Comparison of ENCODE assay signal across 11 mouse cellular contexts in the genomic region with DNA sequence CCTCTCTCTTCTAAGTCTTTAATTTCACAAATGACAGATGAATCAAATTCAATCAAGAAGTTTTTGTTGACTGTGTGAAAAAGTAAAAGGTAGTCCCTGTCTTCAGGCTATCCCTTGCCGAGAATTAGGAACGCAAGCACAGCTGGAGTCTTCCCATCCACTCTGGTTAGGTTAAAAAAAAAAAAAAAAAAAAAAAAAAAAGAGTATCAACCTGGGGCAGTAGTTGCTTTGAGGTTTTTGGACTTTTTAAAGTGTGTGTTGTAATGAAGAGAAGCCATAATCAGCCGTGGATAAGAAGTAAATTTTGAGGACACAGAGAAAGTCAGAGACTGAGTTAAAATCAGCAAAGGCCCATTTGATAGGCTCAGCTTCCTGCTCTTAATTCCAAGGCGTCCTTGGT. TPM values are rescaled to one million over a fixed set of nuclear protein-coding genes. Genes with fewer than 3 reads are reported as not detected.
DNase-seq lines count a peak whose midpoint lies in the region; ATAC-seq and TF ChIP-seq lines count a peak whose summit lies in the region.
"Had no signal": no experiment of that assay in that cellular context is flagged by ENCODE, and none has a peak within 500 bp of the region (broad histone marks: within the 10 kb centered on the region; RNA-seq: fewer than 3 reads in every experiment).

No protein-coding gene starts in this region.

- H3K27me3 ChIP-seq in kidney, embryonic 14.5 days (ENCODE audit: control insufficient read depth, insufficient read depth, low read length), result no peaks in the 10 kb centered on the region
- H3K27me3 ChIP-seq in CH12.LX (replicated peaks), result no peaks in the 10 kb centered on the region
- no peaks in the 10 kb centered on the region for H3K27me3 ChIP-seq in limb, embryonic 15.5 days

- WGBS in kidney, embryonic 14.5 days, result 64% methylated on average over 4 of the region's 4 CpGs
- 54% methylated on average over 4 of the region's 4 CpGs for WGBS in limb, embryonic 15.5 days

- H3K9me3 ChIP-seq in kidney, embryonic 14.5 days (ENCODE audit: control insufficient read depth, low read length), result peaks cover 11% of the 10 kb centered on the region; the same call in 1 of the 2 replicates
- H3K9me3 ChIP-seq in CH12.LX (replicated peaks; ENCODE audit: low read length), result peaks cover 8% of the 10 kb centered on the region
- no peaks in the 10 kb centered on the region for H3K9me3 ChIP-seq in limb, embryonic 15.5 days

- no peak for TF ChIP-seq POLR2A in CH12.LX (IDR thresholded peaks at IDR 0.05; ENCODE audit: low read depth, low read length)

- in situ Hi-C loops in CH12.LX (cut with MboI; ENCODE audit: low pct_ligation_motif_present, low pct_unique_long_range_greater_than_20kb, low sequenced_read_pairs), result no loop called here

- no peak overlapping the region for H3K4me2 ChIP-seq in kidney, embryonic 14.5 days (replicated peaks; ENCODE audit: low read depth, low read length)
- H3K4me2 ChIP-seq in CH12.LX (ENCODE audit: insufficient read depth, low read depth, poor library complexity, severe bottlenecking), result peak overlapping the region; percentile 76
- peak overlapping the region; percentile 69; the same call in 1 of the 2 replicates for H3K4me2 ChIP-seq in limb, embryonic 15.5 days

- dilution Hi-C loops in CH12.LX (cut with MboI; ENCODE audit: extremely low pct_ligation_motif_present, extremely low pct_unique_long_range_greater_than_20kb, low sequenced_read_pairs), result no loop called here

- no peak for TF ChIP-seq CTCF in CH12.LX (conservative IDR thresholded peaks at IDR 0.05 in 1 of 2, IDR thresholded peaks at IDR 0.05 in 1 of 2; ENCODE audit: low read depth in 2 of 2, low read length in 2 of 2)

- TF ChIP-seq RAD21 in CH12.LX (IDR thresholded peaks at IDR 0.05; ENCODE audit: low read depth, low read length), result no peak

- peaks cover 5% of the 10 kb centered on the region; the same call in 1 of the 2 replicates for H3K4me1 ChIP-seq in kidney, embryonic 14.5 days (ENCODE audit: control insufficient read depth, insufficient read depth, low read length)
- peaks cover 0 to 11% of the 10 kb centered on the region in 2 experiments; a peak in 1 of 4 replicates for H3K4me1 ChIP-seq in CH12.LX (ENCODE audit: control insufficient read depth in 1 of 2, insufficient read depth in 2 of 2)
- H3K4me1 ChIP-seq in limb, embryonic 15.5 days, result peaks cover 15% of the 10 kb centered on the region

- H3K36me3 ChIP-seq in kidney, embryonic 14.5 days (ENCODE audit: control insufficient read depth, insufficient read depth, low read length), result 0 out of 2 replicates have a peak, but pooled peaks cover 3% of the 10 kb centered on the region
- H3K36me3 ChIP-seq in CH12.LX (replicated peaks in 1 of 2; ENCODE audit: control insufficient read depth in 1 of 2, insufficient read depth in 1 of 2, low read length in 1 of 2), result peaks cover 7 to 19% of the 10 kb centered on the region in 2 experiments
- H3K36me3 ChIP-seq in limb, embryonic 15.5 days, result peaks cover 20% of the 10 kb centered on the region

- no peak for TF ChIP-seq EP300 in CH12.LX (IDR thresholded peaks at IDR 0.05; ENCODE audit: low read length)

- no peak overlapping the region for H3K9ac ChIP-seq in kidney, embryonic 14.5 days (ENCODE audit: low read depth, low read length)
- peak overlapping the region; percentile 49 for H3K9ac ChIP-seq in CH12.LX (ENCODE audit: insufficient read depth, low read depth)
- no peak overlapping the region for H3K9ac ChIP-seq in limb, embryonic 15.5 days

- H3K4me3 ChIP-seq in kidney, embryonic 14.5 days (ENCODE audit: low read length), result peak overlapping the region; percentile 98; the same call in 1 of the 2 replicates
- peak overlapping the region; percentile 62 to 85 (median 73) for H3K4me3 ChIP-seq in CH12.LX (replicated peaks in 1 of 3; ENCODE audit: low read depth in 2 of 3, low read length in 2 of 3, poor library complexity in 1 of 3)
- 0 out of 2 replicates have a peak overlapping the region, but pooled peaks have one; percentile 94 for H3K4me3 ChIP-seq in limb, embryonic 15.5 days
- H3K4me3 ChIP-seq: heart, adult 2 months had no signal

- peaks cover 9% of the 10 kb centered on the region for H3K79me2 ChIP-seq in CH12.LX (replicated peaks; ENCODE audit: control insufficient read depth, extremely low read depth, insufficient read depth, poor library complexity, severe bottlenecking)

- no peak for DNase-seq in kidney, postnatal 36 days
- DNase-seq in A20 (ENCODE audit: low read depth, low spot score), result peak; percentile 51
- no peak for DNase-seq in CH12.LX (ENCODE audit: extremely low read depth)
- no peak for DNase-seq in cerebellum, adult 18-20 months
- no peak for DNase-seq in urinary bladder, postnatal 10 days (ENCODE audit: low spot score)
- DNase-seq: heart, adult 2 months; kidney, adult 18-20 months; layer of hippocampus, postnatal 36 days; lung, postnatal 4 days had no signal

- no peak overlapping the region for H3K27ac ChIP-seq in kidney, embryonic 14.5 days (ENCODE audit: low read depth, low read length)
- no peak overlapping the region for H3K27ac ChIP-seq in CH12.LX (ENCODE audit: insufficient read depth, low read depth)
- no peak overlapping the region for H3K27ac ChIP-seq in limb, embryonic 15.5 days
- H3K27ac ChIP-seq: heart, adult 2 months had no signal

- no peak for ATAC-seq in kidney, embryonic 14.5 days (ENCODE audit: low FRiP score, low TSS enrichment)
- ATAC-seq in limb, embryonic 15.5 days (ENCODE audit: insufficient number of reproducible peaks, low FRiP score, low TSS enrichment, low read depth), result no peak

TF ChIP-seq in CH12.LX, 34 proteins besides CTCF, POLR2A, EP300 and RAD21:
- TF ChIP-seq MAFK (IDR thresholded peaks at IDR 0.05; ENCODE audit: insufficient replicate concordance, low read length) (no peak), UBTF (IDR thresholded peaks at IDR 0.05; ENCODE audit: low read depth, low read length) (no peak), SIN3A (IDR thresholded peaks at IDR 0.05; ENCODE audit: low read length) (0 out of 2 replicates have a peak, but pooled peaks have one; percentile 24), ZNF384 (IDR thresholded peaks at IDR 0.05; ENCODE audit: low read depth, low read length) (peak; percentile 90)

RNA-seq across cellular contexts. Expression of a gene that starts 20.5 kb away (rescaled TPM):
- 10.1 and 15.0 TPM in 2 replicates for polyA plus RNA-seq in kidney, embryonic 14.5 days (2014; fragmentation: Nextera tagmentation; extraction: Ambion mirVana)
- total RNA-seq in CH12.LX (2012; rRNA removed) (48.9 and 55.7 TPM in 2 replicates), CH12.LX (2014; rRNA removed) (not detected in 2 replicates)
- 259 and 363 TPM in 2 replicates for polyA plus RNA-seq in CH12.LX (2012; ENCODE audit: insufficient read length, low read depth)
- polyA plus RNA-seq in limb, embryonic 15.5 days (2015; fragmentation: Nextera tagmentation; extraction: Ambion mirVana), result 28.5 and 42.0 TPM in 2 replicates
- polyA plus RNA-seq: heart, adult 2 months had no signal

RNA-seq across cellular contexts. Expression of a gene that starts 41.9 kb away (rescaled TPM):
- 1,459 and 1,592 TPM in 2 replicates for polyA plus RNA-seq in kidney, embryonic 14.5 days (2014; fragmentation: Nextera tagmentation; extraction: Ambion mirVana)
- total RNA-seq in CH12.LX (2012; rRNA removed), result 393 and 452 TPM in 2 replicates
- 365 and 369 TPM in 2 replicates for total RNA-seq in CH12.LX (2014; rRNA removed)
- polyA plus RNA-seq in CH12.LX (2012; ENCODE audit: insufficient read length, low read depth), result 502 and 537 TPM in 2 replicates
- 2,137 and 2,166 TPM in 2 replicates for polyA plus RNA-seq in limb, embryonic 15.5 days (2015; fragmentation: Nextera tagmentation; extraction: Ambion mirVana)
